Mouse (Mus musculus) G1E (cell line): ENCODE results near the gene Ypel1. TPM values are rescaled to one million over a fixed set of nuclear protein-coding genes. Genes with fewer than 3 reads are reported as not detected.
A peak's percentile ranks its signal among the peaks of the same experiment; 100 is the strongest.

Experiments used
- ATAC-seq: 2 replicates; pipeline ENCODE4 v1.8.0; 2016; ENCODE audit warnings: mild to moderate bottlenecking; ENCODE audit not compliant: insufficient number of reproducible peaks, poor library complexity, low FRiP score, severe bottlenecking; ENCODE audit errors: extremely low read depth
- DNase-seq: peaks from one replicate; pipeline ENCODE4 v3.0.0; 2012; ENCODE audit warnings: low spot score
- H3K27me3 ChIP-seq: 2 replicates; pipeline ENCODE4 v1.6.1; 2012; ENCODE audit warnings: mild to moderate bottlenecking, low read length, inconsistent platforms; ENCODE audit not compliant: insufficient read depth
- H3K36me3 ChIP-seq: replicated peaks from 2 replicates; pipeline ENCODE3; 2012; ENCODE audit warnings: mild to moderate bottlenecking, inconsistent platforms
- H3K4me1 ChIP-seq: 2 replicates; pipeline ENCODE4 v1.6.1; 2012; ENCODE audit warnings: low read depth, low read length, inconsistent platforms, mixed read lengths; ENCODE audit not compliant: insufficient read depth
- H3K4me3 ChIP-seq: 2 replicates; pipeline ENCODE4 v1.5.1; 2012; ENCODE audit warnings: low read depth, mild to moderate bottlenecking, inconsistent platforms, low read length, moderate library complexity, mixed read lengths
- H3K9me3 ChIP-seq: replicated peaks from 2 replicates; pipeline ENCODE4 v1.6.1; 2012; ENCODE audit warnings: inconsistent platforms
- CTCF ChIP-seq: IDR thresholded peaks from 2 replicates; pipeline ENCODE4 v1.5.1; 2012; ENCODE audit warnings: low read depth, low read length, inconsistent platforms, mixed read lengths
- GATA1 ChIP-seq: IDR thresholded peaks from 2 replicates; pipeline ENCODE4 v1.6.1; 2012; ENCODE audit warnings: borderline replicate concordance, low read length, inconsistent platforms, mixed read lengths
- GATA2 ChIP-seq: IDR thresholded peaks from 2 replicates; pipeline ENCODE4 v1.6.1; 2012; ENCODE audit warnings: low read depth, low read length, inconsistent platforms, borderline replicate concordance
- POLR2AphosphoS5 ChIP-seq: IDR thresholded peaks from 2 replicates; pipeline ENCODE4 v1.6.1; 2012; ENCODE audit warnings: low read depth, low read length, inconsistent platforms; ENCODE audit not compliant: insufficient replicate concordance
- TAL1 ChIP-seq: conservative IDR thresholded peaks from 2 replicates; pipeline ENCODE4 v1.6.1; 2012; ENCODE audit warnings: low read depth, low read length, inconsistent platforms, mixed read lengths
- polyA plus RNA-seq: library from polyadenylated mRNA; stranded (reverse); fragments of >175 nt; gene quantifications from 2 replicates; pipeline ENCODE4 v1.2.3, GENCODE M21; 2012
- total RNA-seq, 2 experiments: library from RNA; stranded (forward) in 1 of 2; stranded (reverse) in 1 of 2; fragments of 200-1000 nt in 1 of 2; fragments of >200 nt in 1 of 2; fragmentation: Nextera tagmentation in 1 of 2; gene quantifications; 2 replicates each; pipeline ENCODE4 v1.2.3; 2014 to 2017

Ypel1 gene
- total RNA-seq (2014; fragmentation: Nextera tagmentation) = 0.90 and 1.2 TPM in 2 replicates
- total RNA-seq (2017) = 0.87 and 1.5 TPM in 2 replicates
- polyA plus RNA-seq = 0.09 and 0.15 TPM in 2 replicates

DNA sequence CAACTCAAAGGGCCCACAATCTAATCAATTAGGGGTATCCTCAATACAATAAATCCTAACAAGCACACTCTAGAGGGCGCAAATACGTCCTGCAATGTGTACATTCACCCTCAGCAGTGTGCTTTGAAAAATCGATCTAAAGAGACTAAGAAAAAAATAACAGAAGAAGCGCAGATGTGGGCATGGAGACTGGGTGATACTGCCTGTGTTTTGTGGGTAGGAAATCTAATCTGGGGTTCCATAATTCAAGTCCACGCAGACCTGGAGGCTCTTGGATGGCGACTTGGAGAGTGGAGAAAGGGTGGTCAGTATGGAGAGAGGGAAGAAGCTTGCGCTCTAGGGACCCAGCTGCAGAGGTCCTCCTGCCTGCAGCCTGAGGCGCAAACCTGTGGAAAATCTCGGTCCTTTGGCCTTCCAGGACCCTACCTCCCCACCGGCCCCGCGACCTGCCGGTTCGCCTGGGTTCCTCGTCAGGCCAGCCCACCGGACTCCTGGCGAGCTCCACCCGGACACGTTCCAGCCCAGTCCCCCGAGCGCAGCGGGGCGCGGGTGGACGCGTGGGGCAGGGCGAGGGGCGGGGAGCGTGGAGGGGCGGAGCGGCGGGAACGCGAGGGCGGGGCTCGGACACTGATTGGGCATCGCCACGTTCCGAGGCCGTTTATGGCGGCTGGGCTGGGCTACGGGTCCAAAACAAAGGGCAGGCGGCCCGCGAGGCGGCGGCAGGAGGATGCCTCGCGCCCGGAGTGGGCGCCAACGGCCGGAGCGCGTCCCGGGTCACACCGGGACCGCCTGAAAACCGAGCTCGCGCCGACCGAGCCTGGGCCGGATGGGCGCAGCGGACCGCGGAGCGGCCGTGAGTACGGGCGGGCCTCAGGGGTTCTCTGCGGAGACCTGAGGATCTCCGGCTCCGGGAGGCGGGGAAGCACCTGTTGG, at the start of gene Ypel1:
Gene Ypel1, plus strand, starts transcription at position 186 of the 933 bp plus-strand sequence.
- Histone ChIP-seq H3K36me3 (no peaks in the 10 kb centered on the region), H3K9me3 (no peaks in the 10 kb centered on the region), H3K27me3 (peaks cover 40% of the 10 kb centered on the region), H3K4me3 (peak within 1 kb of the TSS; percentile 76), H3K4me1 (peaks cover 16% of the 10 kb centered on the region)
- ATAC-seq (peak; percentile 28; the same call in 1 of the 2 replicates), DNase-seq (peak; percentile 70)
- TF ChIP-seq CTCF = no peak
- no peak for TF ChIP-seq GATA2
- TF ChIP-seq TAL1 = no peak
- TF ChIP-seq GATA1 = no peak
- no peak for TF ChIP-seq POLR2AphosphoS5

DNA sequence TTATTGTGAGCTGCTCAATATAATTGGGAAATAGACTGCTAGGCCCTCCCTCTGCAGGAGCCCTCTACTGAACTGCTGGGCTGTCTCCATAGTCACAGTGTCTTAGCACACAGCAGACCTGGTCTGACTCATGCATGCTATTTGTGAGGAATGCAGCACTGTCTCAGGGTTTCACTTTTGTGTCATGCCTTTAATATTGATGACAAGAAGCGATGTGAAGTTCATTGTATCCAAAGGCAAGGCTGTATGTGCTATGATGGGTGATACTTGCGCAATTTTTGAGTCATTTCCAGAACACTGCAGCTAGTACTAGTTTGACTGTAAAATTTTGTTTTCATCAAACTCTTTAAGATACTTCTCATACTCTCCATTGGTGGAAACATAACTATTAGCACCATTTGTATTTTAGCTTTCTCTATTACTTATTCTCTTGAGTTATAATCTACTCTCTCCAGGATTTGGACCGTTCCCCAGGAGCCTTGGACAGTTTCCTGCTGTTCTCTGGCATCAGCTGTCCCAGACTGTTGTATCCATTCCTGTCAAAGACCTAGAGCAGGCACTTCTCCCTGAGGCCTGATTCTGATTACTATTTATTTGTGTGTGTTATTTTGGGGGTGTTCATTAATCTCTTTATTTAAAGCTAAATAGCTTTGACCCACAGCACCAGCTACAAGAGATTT, 44.9 kb upstream of the Ypel1 start:
- no peak for ATAC-seq

DNA sequence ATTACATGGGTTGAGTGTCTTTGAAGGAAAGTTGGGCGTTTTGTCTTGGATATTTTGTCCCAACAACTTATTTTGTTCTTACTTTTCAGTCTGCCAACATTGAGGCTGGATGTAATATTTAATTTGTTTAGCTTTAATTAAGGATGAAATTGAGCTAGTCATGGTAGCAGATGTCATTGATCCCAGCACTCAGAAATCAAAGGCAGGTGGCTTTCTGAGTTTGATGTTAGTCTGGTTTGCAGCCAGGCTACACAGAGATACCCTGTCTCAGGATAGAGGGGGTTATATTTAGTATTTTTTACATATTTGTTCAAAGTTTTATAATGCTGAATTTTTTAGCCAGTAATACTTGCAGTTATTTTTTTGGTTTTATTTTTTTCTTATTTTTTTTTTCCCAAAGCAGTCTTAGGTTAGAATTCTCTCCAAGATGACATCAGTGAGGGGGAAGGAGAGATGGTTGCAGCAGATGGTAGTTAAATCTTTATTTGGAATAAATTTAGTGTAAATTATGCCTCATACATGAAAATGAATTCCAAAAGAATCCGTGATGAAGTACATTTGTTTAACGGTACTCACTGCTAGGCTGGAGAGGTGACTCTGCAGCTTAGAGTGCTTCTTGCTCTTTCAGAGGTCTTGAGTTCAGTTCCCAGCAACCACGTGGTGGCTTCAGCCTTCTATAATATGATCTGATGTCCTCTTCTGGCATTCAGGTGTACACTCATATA, 39.4 kb upstream of the Ypel1 start:
- Histone ChIP-seq H3K9me3 (no peaks in the 10 kb centered on the region), H3K36me3 (peaks cover 86% of the 10 kb centered on the region), H3K4me1 (no peaks in the 10 kb centered on the region), H3K4me3 (no peak overlapping the region), H3K27me3 (no peaks in the 10 kb centered on the region)
- TF ChIP-seq TAL1 (no peak), GATA1 (no peak), POLR2AphosphoS5 (no peak), CTCF (no peak), GATA2 (no peak)
- DNase-seq = no peak
- no peak for ATAC-seq

More for the DNA sequence above, 44.9 kb upstream of the Ypel1 start:
- no peaks in the 10 kb centered on the region for H3K9me3 ChIP-seq
- DNase-seq = no peak
- peaks cover 88% of the 10 kb centered on the region for H3K36me3 ChIP-seq
- H3K4me1 ChIP-seq = no peaks in the 10 kb centered on the region
- no peak for TF ChIP-seq CTCF
- no peak for TF ChIP-seq GATA1
- TF ChIP-seq GATA2 = no peak
- TF ChIP-seq TAL1 = no peak
- no peak for TF ChIP-seq POLR2AphosphoS5
- no peaks in the 10 kb centered on the region for H3K27me3 ChIP-seq
- H3K4me3 ChIP-seq = no peak overlapping the region

- no peak for ATAC-seq
- Histone ChIP-seq H3K27me3 (no peaks in the 10 kb centered on the region), H3K4me1 (no peaks in the 10 kb centered on the region), H3K9me3 (no peaks in the 10 kb centered on the region), H3K4me3 (no peak overlapping the region), H3K36me3 (peaks cover 89% of the 10 kb centered on the region)
- no peak for DNase-seq
- TF ChIP-seq GATA1 (no peak), POLR2AphosphoS5 (no peak), TAL1 (no peak), GATA2 (no peak), CTCF (no peak)
Measured at GRCm38 (mm10) chr16:17033754-17034153, 35.7 kb upstream of the Ypel1 start.

DNA sequence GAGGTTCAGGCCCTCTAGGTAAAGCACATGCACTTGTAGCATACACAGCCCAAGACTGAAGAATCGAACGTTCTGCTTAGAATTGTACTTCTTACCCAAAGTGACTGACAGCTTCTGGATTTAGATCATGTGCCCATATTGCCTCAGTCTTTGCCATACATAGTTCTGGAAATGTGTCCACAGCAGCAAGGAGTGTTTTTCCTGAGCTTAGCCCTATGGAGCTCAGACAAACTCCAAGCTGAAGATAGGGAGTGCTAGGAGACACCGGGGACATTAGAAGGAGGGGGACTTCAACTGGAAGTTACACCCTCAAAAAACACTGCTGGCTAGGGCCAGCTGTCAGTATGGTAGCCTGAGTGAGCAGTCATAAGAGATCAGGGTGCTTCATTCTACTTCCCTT, 28.8 kb upstream of the Ypel1 start:
- Histone ChIP-seq H3K27me3 (no peaks in the 10 kb centered on the region), H3K4me3 (no peak overlapping the region), H3K4me1 (no peaks in the 10 kb centered on the region), H3K36me3 (peaks cover 99% of the 10 kb centered on the region), H3K9me3 (no peaks in the 10 kb centered on the region)
- TF ChIP-seq CTCF = no peak
- no peak for TF ChIP-seq TAL1
- no peak for TF ChIP-seq GATA2
- no peak for TF ChIP-seq POLR2AphosphoS5
- no peak for TF ChIP-seq GATA1
- ATAC-seq (no peak), DNase-seq (no peak)
